Mouse (Mus musculus) heart, embryonic 16.5 days (tissue): ENCODE results near the gene Phkg2. TPM values are rescaled to one million over a fixed set of nuclear protein-coding genes. Genes with fewer than 3 reads are reported as not detected.

Experiments
- ATAC-seq: fragments of 200-750 bp; cut with Nextera tagmentation; replicated peaks from 2 replicates; pipeline ENCODE4 v1.8.0; 2017; ENCODE audit warnings: moderate number of reproducible peaks; ENCODE audit not compliant: insufficient read depth, low FRiP score; ENCODE audit errors: extremely low read depth
- H3K27ac ChIP-seq: fragments of 300-500 bp; sonication (generic); 2 replicates; pipeline ENCODE4 v1.5.1; 2014; ENCODE audit warnings: mild to moderate bottlenecking, low read length, control low read depth, moderate library complexity
- H3K27me3 ChIP-seq: fragments of 300-500 bp; sonication (generic); 2 replicates; pipeline ENCODE4 v1.6.1; 2014; ENCODE audit warnings: low read length, mixed read lengths; ENCODE audit not compliant: control insufficient read depth, insufficient read depth
- H3K36me3 ChIP-seq: fragments of 300-500 bp; sonication (generic); 2 replicates; pipeline ENCODE4 v1.6.1; 2014; ENCODE audit not compliant: control insufficient read depth, insufficient read depth
- H3K4me1 ChIP-seq: fragments of 300-500 bp; sonication (generic); 2 replicates; pipeline ENCODE4 v1.6.1; 2014; ENCODE audit warnings: low read length, mixed read lengths; ENCODE audit not compliant: control insufficient read depth, insufficient read depth
- H3K4me2 ChIP-seq: fragments of 300-500 bp; sonication (generic); 2 replicates; pipeline ENCODE4 v1.6.1; 2014; ENCODE audit warnings: low read depth, mild to moderate bottlenecking, control low read depth, low read length
- H3K4me3 ChIP-seq: fragments of 300-500 bp; sonication (generic); 2 replicates; pipeline ENCODE4 v1.5.1; 2014; ENCODE audit warnings: mild to moderate bottlenecking, control low read depth, low read length
- H3K9ac ChIP-seq: fragments of 300-500 bp; sonication (generic); 2 replicates; pipeline ENCODE4 v1.6.1; 2014; ENCODE audit warnings: low read length, control low read depth
- H3K9me3 ChIP-seq: fragments of 300-500 bp; sonication (generic); replicated peaks from 2 replicates; pipeline ENCODE4 v1.6.1; 2016; ENCODE audit warnings: low read length; ENCODE audit not compliant: control insufficient read depth
- WGBS: fragments of 180-500 bp; shearing (Covaris S2); extraction: QIAGEN DNeasy Blood & Tissue Kit; methylation state at CpG from one replicate; pipeline ENCODE4 v1.1.7; 2014; 5-methylcytosine and 5-hydroxymethylcytosine counted together
- polyA plus RNA-seq: library from polyadenylated mRNA; unstranded; fragments of >200 nt; fragmentation: Nextera tagmentation; extraction: Ambion mirVana; gene quantifications from 2 replicates; pipeline ENCODE4 v1.2.1, GENCODE M21; 2015

The Phkg2 gene
- polyA plus RNA-seq, 1 experiment from 2014 or later, result 36.6 TPM

DNA sequence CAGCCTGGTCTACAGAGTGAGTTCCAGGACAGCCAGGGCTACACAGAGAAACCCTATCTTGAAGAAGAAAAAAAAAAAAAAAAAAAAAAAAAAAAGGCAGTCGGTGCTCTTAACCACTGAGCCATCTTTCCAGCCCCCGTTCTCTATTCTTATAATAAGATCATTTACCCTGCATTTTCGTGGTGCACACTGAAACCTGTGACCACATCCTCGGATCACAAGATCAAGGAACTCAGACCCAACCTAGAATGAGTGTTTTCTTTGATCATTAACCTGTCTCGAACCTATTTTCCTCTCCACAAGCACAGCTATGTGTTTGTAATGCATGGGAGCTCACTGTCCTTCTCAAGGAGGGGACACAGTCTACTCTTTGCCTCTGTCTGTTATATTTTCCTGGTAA lies 55.5 kb downstream of the Phkg2 start:
- H3K27ac ChIP-seq, result no peak overlapping the region
- WGBS, result 68% methylated on average over 5 of the region's 5 CpGs
- no peaks in the 10 kb centered on the region for H3K4me1 ChIP-seq
- no peak overlapping the region for H3K4me3 ChIP-seq
- no peaks in the 10 kb centered on the region for H3K36me3 ChIP-seq
- H3K9ac ChIP-seq, result no peak overlapping the region
- no peak for ATAC-seq
- no peak overlapping the region for H3K4me2 ChIP-seq
- H3K9me3 ChIP-seq, result no peaks in the 10 kb centered on the region
- H3K27me3 ChIP-seq, result no peaks in the 10 kb centered on the region

DNA sequence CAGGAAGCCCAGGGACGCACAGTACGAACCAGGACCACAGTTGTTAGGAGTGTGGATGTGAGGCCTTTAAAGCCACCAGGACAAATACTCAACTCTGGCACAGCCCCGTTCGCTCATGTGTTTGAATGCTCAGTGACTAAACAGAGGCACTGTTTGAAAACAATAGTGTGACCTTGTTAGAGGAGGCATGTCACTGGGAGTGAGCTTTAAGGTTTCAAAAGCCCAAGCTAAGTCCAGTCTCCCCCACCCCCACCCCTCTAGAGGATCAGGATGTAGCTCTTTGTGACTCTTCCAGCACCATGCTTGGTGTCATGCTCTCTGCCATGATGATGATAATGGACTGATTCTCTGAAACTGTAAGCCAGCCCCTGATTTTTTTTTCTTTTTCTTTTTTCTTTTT lies 58.3 kb downstream of the Phkg2 start:
- Histone ChIP-seq H3K9ac (no peak overlapping the region), H3K4me2 (no peak overlapping the region), H3K36me3 (no peaks in the 10 kb centered on the region), H3K4me3 (no peak overlapping the region), H3K4me1 (no peaks in the 10 kb centered on the region), H3K27ac (no peak overlapping the region), H3K9me3 (no peaks in the 10 kb centered on the region), H3K27me3 (no peaks in the 10 kb centered on the region)
- 80% methylated on average over 4 of the region's 4 CpGs for WGBS
- no peak for ATAC-seq

Other genes with a start within 250 kb of the Phkg2 start
- 17.1 and 20.0 TPM in 2 replicates for gene Zfp768, start 227.8 kb upstream of the Phkg2 start, polyA plus RNA-seq
- gene Zfp747, start 197.3 kb upstream of the Phkg2 start, polyA plus RNA-seq, result 5.3 and 5.5 TPM in 2 replicates
- gene 9130019O22Rik, start 186.2 kb upstream of the Phkg2 start, polyA plus RNA-seq, result 4.5 and 4.9 TPM in 2 replicates
- gene E430018J23Rik, start 179.7 kb upstream of the Phkg2 start, polyA plus RNA-seq, result 4.7 and 5.6 TPM in 2 replicates
- 6.5 and 6.6 TPM in 2 replicates for gene Zfp764, start 166.5 kb upstream of the Phkg2 start, polyA plus RNA-seq
- 14.1 and 14.8 TPM in 2 replicates for gene Zfp688, start 151.3 kb upstream of the Phkg2 start, polyA plus RNA-seq
- 3.6 and 4.3 TPM in 2 replicates for gene Zfp689, start 124.2 kb upstream of the Phkg2 start, polyA plus RNA-seq
- gene Prr14, start 113.7 kb upstream of the Phkg2 start, polyA plus RNA-seq, result 31.6 and 31.8 TPM in 2 replicates
- gene Fbrs, start 94.1 kb upstream of the Phkg2 start, polyA plus RNA-seq, result 8.3 and 8.9 TPM in 2 replicates
- 27.7 and 29.8 TPM in 2 replicates for gene Srcap, start 61.4 kb upstream of the Phkg2 start, polyA plus RNA-seq
- gene Gm42715, start 53.8 kb upstream of the Phkg2 start, polyA plus RNA-seq, result 8.7 and 9.2 TPM in 2 replicates
- gene Tmem265, start 11.9 kb upstream of the Phkg2 start, polyA plus RNA-seq, result 3.8 and 3.9 TPM in 2 replicates
- gene Ccdc189, start 15.3 kb downstream of the Phkg2 start, polyA plus RNA-seq, result 14.0 and 15.8 TPM in 2 replicates
- gene Rnf40, start 15.4 kb downstream of the Phkg2 start, polyA plus RNA-seq, result 31.1 and 33.9 TPM in 2 replicates
- 9.6 and 11.2 TPM in 2 replicates for gene Zfp629, start 42.5 kb downstream of the Phkg2 start, polyA plus RNA-seq
- 36.9 and 37.5 TPM in 2 replicates for gene Bcl7c, start 135.6 kb downstream of the Phkg2 start, polyA plus RNA-seq
- 6.2 and 6.6 TPM in 2 replicates for gene Ctf1, start 139.4 kb downstream of the Phkg2 start, polyA plus RNA-seq
- gene Ctf2, start 158.8 kb downstream of the Phkg2 start, polyA plus RNA-seq, result 0.11 TPM in 2 replicates
- gene Fbxl19, start 171.2 kb downstream of the Phkg2 start, polyA plus RNA-seq, result 1.3 and 2.1 TPM in 2 replicates
- 20.3 and 21.4 TPM in 2 replicates for gene Orai3, start 196.5 kb downstream of the Phkg2 start, polyA plus RNA-seq
- 10.3 and 12.3 TPM in 2 replicates for gene Setd1a, start 203.3 kb downstream of the Phkg2 start, polyA plus RNA-seq
- gene Gm49388, start 212.3 kb downstream of the Phkg2 start, polyA plus RNA-seq, result not detected in 2 replicates
- 24.5 and 24.9 TPM in 2 replicates for gene Hsd3b7, start 227.3 kb downstream of the Phkg2 start, polyA plus RNA-seq